Mouse (Mus musculus) lung, adult 2 months (tissue): ENCODE data around the gene Tecr.

Experiments
- CTCF ChIP-seq: fragments of 200-500 bp; IDR thresholded peaks from 2 replicates; pipeline ENCODE4 v1.5.1; 2011; ENCODE audit warnings: mild to moderate bottlenecking, low read length, control low read depth; ENCODE audit not compliant: insufficient read depth
- POLR2A ChIP-seq: fragments of 200-500 bp; IDR thresholded peaks from 2 replicates; pipeline ENCODE4 v1.6.1; 2011; ENCODE audit warnings: low read depth, mild to moderate bottlenecking, control low read depth, low read length, borderline replicate concordance; ENCODE audit errors: extremely low read depth

DNA sequence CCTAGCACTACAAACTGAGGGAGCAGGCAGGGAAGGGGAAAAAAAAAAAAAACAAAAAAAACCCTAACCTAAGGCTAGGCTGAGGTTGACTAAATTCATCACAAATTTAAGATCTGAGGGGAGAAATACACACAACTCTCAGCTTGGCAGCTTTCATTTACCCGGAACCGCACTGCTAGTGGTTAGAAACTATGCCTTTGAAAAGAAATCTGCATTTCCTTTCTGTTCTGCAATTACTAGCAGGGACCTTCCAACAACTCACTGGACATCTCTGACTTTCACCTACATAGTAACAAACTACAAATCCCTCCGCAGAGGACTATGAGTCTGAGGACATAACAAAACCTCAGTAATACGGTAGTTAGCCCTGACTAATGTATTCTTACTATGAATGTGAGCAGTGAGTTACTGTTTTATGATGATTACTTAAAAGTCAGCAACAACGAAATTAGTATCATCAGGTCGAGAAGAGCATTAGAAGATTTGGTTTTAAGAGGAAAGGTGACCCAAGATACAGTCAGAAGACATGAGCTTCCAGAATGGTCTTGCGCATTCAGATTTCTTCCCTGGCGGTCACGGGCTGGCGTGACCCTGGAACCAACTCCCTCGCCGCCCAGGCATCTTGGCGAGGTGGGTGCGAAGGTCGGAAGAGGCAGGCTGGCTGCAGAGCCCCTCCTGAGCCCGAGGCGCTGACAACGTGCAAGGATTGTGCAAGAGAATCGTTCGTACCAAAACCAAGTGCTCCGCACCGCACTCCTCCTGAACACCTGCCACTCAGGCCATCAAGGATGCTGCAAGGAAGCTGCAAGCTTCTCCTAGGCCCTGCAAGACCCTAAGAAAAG lies 14.2 kb downstream of the Tecr start:
- TF ChIP-seq CTCF (no peak), POLR2A (no peak)
